Mouse (Mus musculus): ENCODE data around the gene Fgf15. TPM values are rescaled to one million over a fixed set of nuclear protein-coding genes. Genes with fewer than 3 reads are reported as not detected.

The Fgf15 gene
- polyA plus RNA-seq (2012; rRNA removed), result 0.14 TPM in 1 of 2 replicates, not detected in the other

- DNase-seq (ENCODE audit: low read depth), result no peak
Measured at GRCm38 (mm10) chr7:144896294-144897218, at the start of gene Fgf15. TSS of gene Fgf15 (plus strand) at chr7:144896531.

- no peak for DNase-seq (ENCODE audit: low read depth)
Measured at GRCm38 (mm10) chr7:144847067-144847466, 49.3 kb upstream of the Fgf15 start, which contains the start of gene Fgf4. TSS of gene Fgf4 (plus strand) at chr7:144847367.

DNA sequence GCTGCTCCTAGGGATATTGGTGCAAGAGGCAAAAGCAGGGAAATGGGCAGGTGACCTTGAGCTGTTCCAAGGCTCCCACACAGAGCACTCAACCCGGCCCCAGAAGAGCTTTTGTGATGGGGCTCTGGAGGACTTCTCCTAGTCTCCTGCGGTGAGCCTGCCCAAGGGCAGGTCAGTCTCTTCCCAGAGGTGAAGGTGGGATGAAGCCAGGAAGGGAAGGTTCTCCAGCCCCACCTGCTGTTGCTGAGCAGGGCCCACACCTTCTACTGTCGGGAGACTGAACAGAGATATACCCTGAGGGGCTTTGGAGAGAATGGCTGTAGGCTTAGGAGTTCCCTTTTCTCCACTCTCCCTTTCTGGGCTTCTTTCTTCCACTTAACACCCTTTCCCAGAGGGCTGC, 45.0 kb upstream of the Fgf15 start:
- no peak for DNase-seq (ENCODE audit: low read depth)

DNA sequence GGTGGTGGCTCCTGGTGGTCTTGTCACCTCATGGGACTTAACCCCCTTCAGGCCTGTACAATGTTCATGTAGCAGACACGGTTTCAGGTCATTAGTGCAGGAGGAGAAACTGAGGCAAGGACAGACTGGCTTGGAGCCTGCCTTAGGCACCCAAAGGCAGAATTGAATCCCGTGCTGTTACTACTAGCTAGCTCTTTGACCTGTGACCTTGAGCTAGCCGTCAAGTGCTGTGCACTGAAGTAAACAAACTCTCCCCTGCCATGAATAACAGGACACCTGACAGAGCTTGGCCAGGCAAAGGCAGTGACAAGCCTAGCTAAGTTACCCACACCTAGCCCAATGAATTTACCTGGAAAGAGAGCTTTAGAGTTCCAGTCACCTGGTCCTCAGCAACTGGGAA, 41.4 kb upstream of the Fgf15 start:
- DNase-seq (ENCODE audit: low read depth), result no peak

DNA sequence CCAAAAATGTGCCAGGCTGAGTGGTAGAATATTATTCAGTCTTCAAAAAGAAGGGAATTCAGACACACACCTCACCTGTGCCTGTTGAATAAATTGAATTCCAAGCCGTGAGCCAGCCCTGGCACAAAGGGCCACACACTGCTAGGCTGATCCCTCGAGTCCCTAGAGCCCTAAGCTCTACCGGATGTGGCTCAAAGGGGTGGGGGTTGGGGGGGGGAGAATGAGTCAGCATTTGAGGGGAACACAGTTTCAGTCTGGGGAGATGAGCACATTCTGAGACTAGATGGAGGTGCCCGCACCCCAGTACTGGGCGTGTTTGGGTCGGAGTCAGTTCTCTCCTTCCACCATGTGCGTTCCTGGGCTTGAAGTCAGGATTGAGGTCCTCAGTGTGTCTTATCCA, 39.2 kb upstream of the Fgf15 start:
- DNase-seq (ENCODE audit: low read depth), result no peak

GRCm38 (mm10) chr7:144857826-144858342, 38.4 kb upstream of the Fgf15 start:
- no peak for DNase-seq (ENCODE audit: low read depth)

DNA sequence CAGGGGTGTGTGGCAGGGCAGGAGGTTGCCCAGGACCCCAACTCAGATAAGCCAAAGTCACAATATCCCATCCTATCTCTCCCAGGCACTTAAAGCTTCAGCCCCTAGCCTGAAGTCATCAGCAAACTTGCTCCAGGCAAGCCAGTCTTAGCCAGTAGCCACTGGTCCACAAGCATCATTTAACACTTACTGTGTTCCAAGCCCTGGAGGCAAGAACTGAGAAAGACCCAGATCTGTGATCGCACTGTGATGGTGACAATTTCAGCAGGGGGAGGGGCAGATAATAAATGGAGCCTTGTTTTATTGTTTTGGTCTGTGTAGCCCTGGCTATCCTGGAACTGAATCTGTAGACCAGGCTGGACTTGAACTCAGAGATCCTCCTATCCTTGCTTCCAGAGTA, 37.6 kb upstream of the Fgf15 start:
- no peak for DNase-seq (ENCODE audit: low read depth)

GRCm38 (mm10) chr7:144861056-144861768, 35.1 kb upstream of the Fgf15 start:
- no peak for DNase-seq (ENCODE audit: low read depth)

DNA sequence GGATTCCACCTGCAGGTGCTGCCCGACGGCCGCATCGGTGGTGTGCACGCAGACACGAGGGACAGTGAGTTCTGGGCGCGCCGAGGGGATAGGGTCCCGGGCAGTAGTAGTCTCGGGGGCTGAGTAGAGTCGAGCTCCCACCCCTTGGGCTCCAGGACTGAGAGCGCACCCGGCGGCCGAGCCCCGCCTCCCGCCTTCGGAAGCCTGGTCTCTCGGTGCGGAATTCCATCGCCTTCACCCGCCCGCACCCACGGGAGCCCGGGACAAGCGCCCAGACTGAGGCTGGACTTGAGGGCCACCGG, 34.6 kb upstream of the Fgf15 start:
- DNase-seq (ENCODE audit: low read depth), result no peak

- DNase-seq (ENCODE audit: low read depth), result no peak
Measured at GRCm38 (mm10) chr7:144862126-144862525, 34.2 kb upstream of the Fgf15 start.

GRCm38 (mm10) chr7:144862712-144863111, 33.6 kb upstream of the Fgf15 start:
- no peak for DNase-seq (ENCODE audit: low read depth)

GRCm38 (mm10) chr7:144863196-144863595, 33.1 kb upstream of the Fgf15 start:
- DNase-seq (ENCODE audit: low read depth), result no peak

DNA sequence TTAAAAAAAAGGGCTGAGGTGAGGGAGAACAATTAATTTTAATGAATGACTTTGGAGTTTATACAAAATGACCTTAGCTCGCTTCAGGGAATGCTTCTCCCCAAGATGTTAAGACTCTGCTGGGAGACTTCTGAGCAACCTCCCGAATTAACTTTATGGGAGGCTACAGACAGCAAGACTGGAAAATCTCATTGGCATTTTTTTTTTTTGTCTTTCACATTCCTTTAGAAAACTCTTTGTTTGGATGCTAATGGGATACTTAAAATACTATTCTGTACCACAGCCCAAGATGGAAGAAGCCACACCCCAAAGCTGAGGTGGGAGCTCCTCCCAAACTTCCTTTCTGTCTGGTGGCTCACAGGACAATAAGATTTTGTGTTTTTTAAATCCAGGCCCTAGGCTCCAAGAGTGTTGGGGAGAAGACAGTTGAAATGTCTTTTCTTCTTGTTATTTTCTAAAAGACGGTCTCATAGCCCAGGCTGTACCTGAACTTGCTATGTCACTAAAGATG, 32.1 kb upstream of the Fgf15 start:
- no peak for DNase-seq (ENCODE audit: low read depth)

DNA sequence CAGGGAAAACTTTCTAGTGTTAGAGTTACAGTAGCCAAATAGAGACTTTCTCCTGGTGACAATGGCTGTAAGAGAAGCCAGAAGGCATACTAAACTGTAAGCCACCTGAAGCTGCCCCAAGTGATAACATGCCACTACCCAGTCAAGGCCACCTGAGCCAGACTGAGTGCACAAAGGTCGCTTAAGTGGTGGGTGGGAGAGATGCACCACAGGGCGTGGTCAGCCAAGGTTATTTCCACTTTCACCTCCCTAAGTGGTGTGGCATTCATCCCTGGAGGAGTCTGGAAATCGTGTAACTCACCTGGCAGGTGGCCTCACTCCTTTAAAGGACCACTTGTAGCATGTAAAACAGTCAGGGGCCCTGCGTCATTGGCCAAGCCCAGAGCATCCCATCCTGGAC, 29.2 kb upstream of the Fgf15 start:
- DNase-seq (ENCODE audit: low read depth), result no peak

- DNase-seq (ENCODE audit: low read depth), result no peak
Measured at GRCm38 (mm10) chr7:144867602-144868001, 28.7 kb upstream of the Fgf15 start.

- DNase-seq (ENCODE audit: low read depth), result no peak
Measured at GRCm38 (mm10) chr7:144872420-144872819, 23.9 kb upstream of the Fgf15 start.

GRCm38 (mm10) chr7:144873160-144873559, 23.2 kb upstream of the Fgf15 start:
- no peak for DNase-seq (ENCODE audit: low read depth)

DNA sequence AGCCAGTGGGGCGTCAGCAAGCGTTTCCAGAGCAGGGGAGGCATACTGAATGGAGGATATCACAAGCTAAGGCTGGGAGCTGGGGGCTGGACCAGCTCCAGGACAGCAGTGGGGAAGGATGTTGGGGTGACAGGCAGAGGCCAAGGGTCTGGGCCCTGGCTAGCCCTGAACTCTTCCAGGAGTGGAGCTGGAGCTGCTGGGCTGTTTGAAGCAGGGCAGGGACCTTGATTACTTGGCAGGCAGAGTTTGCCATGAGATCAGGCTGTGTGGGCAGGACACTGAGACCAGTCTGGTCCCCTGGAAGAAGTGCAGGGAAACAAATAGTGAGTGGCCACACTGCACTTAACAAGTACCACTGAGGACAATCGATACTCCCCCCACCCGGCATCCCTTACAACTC, 22.1 kb upstream of the Fgf15 start:
- no peak for DNase-seq (ENCODE audit: low read depth)

GRCm38 (mm10) chr7:144878401-144878800, 17.9 kb upstream of the Fgf15 start:
- no peak for DNase-seq (ENCODE audit: low read depth)

DNA sequence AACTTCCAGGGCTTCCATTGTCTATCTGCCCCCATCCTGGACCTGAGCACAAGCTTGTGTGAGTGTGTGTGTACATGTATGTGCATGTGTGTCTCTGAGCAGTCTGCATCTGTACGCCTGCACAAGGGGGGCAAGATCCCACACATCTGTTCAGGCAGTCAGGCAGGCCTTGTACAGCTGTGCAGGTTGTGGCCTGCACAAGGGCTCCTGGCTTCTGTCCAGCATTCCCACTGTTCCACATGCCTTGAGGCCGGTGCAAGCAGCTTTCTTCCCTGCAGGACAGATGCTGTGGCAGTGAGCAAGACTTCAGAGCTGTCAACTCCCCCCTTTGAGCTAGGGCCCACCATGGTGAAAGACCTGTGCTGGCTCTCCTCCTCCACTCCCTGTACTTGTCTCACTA, 13.2 kb upstream of the Fgf15 start:
- no peak for DNase-seq (ENCODE audit: low read depth)

GRCm38 (mm10) chr7:144887672-144888071, 8.7 kb upstream of the Fgf15 start:
- DNase-seq (ENCODE audit: low read depth), result no peak

- no peak for DNase-seq (ENCODE audit: low read depth)
Measured at GRCm38 (mm10) chr7:144888564-144889299, 7.6 kb upstream of the Fgf15 start.
